Mouse (Mus musculus) MEL (cell line): ENCODE results near the gene Trdmt1. TPM values are rescaled to one million over a fixed set of nuclear protein-coding genes. Genes with fewer than 3 reads are reported as not detected.

Experiments used
- DNase-seq: peaks from one replicate; pipeline ENCODE4 v3.0.0; 2011; ENCODE audit warnings: low read depth, low spot score
- H3K27ac ChIP-seq: 2 replicates; pipeline ENCODE4 v1.5.1; 2012; ENCODE audit warnings: low read depth, mild to moderate bottlenecking, control low read depth, low read length, moderate library complexity; ENCODE audit not compliant: control insufficient read depth
- H3K27me3 ChIP-seq, 2 experiments: fragments of 150-350 bp in 1 of 2; sonication (generic) in 1 of 2; 2 replicates each; pipeline ENCODE4 v1.6.1; 2012; ENCODE audit warnings: low read length in 2 of 2, mild to moderate bottlenecking in 2 of 2, improper control_type of control experiment in 1 of 2, moderate library complexity in 1 of 2; ENCODE audit not compliant: insufficient read depth in 2 of 2, control insufficient read depth in 1 of 2
- H3K36me3 ChIP-seq, 2 experiments: 2 replicates each; pipeline ENCODE4 v1.6.1; 2012 to 2014; ENCODE audit warnings: low read length in 2 of 2, improper control_type of control experiment in 1 of 2, inconsistent platforms in 1 of 2, mild to moderate bottlenecking in 1 of 2; ENCODE audit not compliant: insufficient read depth in 2 of 2, control insufficient read depth in 1 of 2
- H3K4me1 ChIP-seq, 2 experiments: fragments of 150-350 bp in 1 of 2; sonication (generic) in 1 of 2; 2 replicates each; pipeline ENCODE4 v1.6.1; 2012; ENCODE audit warnings: low read length in 2 of 2, improper control_type of control experiment in 1 of 2, mild to moderate bottlenecking in 1 of 2; ENCODE audit not compliant: insufficient read depth in 2 of 2, control insufficient read depth in 1 of 2
- H3K4me3 ChIP-seq, 2 experiments: fragments of 150-350 bp in 1 of 2; sonication (generic) in 1 of 2; 2 replicates each; pipeline ENCODE4 v1.5.1; 2012; ENCODE audit warnings: low read depth in 2 of 2, low read length in 2 of 2, mild to moderate bottlenecking in 2 of 2, moderate library complexity in 2 of 2, control low read depth in 1 of 2, improper control_type of control experiment in 1 of 2; ENCODE audit not compliant: control insufficient read depth in 1 of 2, insufficient read depth in 1 of 2
- H3K79me2 ChIP-seq: 2 replicates; pipeline ENCODE4 v1.6.1; 2012; ENCODE audit warnings: mild to moderate bottlenecking, low read length, moderate library complexity; ENCODE audit not compliant: control insufficient read depth, poor library complexity, insufficient read depth
- H3K9ac ChIP-seq: 2 replicates; pipeline ENCODE4 v1.6.1; 2012; ENCODE audit warnings: low read depth, mild to moderate bottlenecking, control low read depth, low read length, moderate library complexity; ENCODE audit not compliant: control insufficient read depth, poor library complexity, severe bottlenecking
- H3K9me3 ChIP-seq: fragments of 150-350 bp; sonication (generic); replicated peaks from 2 replicates; pipeline ENCODE4 v1.6.1; 2012; ENCODE audit warnings: mild to moderate bottlenecking, low read length, improper control_type of control experiment, moderate library complexity; ENCODE audit not compliant: insufficient read depth
- CTCF ChIP-seq, 3 experiments: IDR thresholded peaks in 2 of 3; conservative IDR thresholded peaks in 1 of 3; 2 replicates each; pipeline ENCODE4 v1.5.1; 2011 to 2012; ENCODE audit warnings: low read length in 3 of 3, low read depth in 2 of 3, mild to moderate bottlenecking in 2 of 3, improper control_type of control experiment in 1 of 3, inconsistent platforms in 1 of 3, mixed read lengths in 1 of 3, moderate library complexity in 1 of 3; ENCODE audit not compliant: control insufficient read depth in 1 of 3, insufficient read depth in 1 of 3, poor library complexity in 1 of 3, severe bottlenecking in 1 of 3
- E2F4 ChIP-seq: IDR thresholded peaks from 2 replicates; pipeline ENCODE4 v1.6.1; 2011; ENCODE audit warnings: low read depth, low read length, improper control_type of control experiment, borderline replicate concordance
- ELF1 ChIP-seq: IDR thresholded peaks from 2 replicates; pipeline ENCODE4 v1.6.1; 2014; ENCODE audit warnings: low read depth, mild to moderate bottlenecking, inconsistent platforms, low read length, improper control_type of control experiment, moderate library complexity
- EP300 ChIP-seq, 2 experiments: IDR thresholded peaks; 2 replicates each; pipeline ENCODE4 v1.6.1; 2011; ENCODE audit warnings: improper control_type of control experiment in 2 of 2, low read length in 2 of 2, low read depth in 1 of 2, mild to moderate bottlenecking in 1 of 2
- GABPA ChIP-seq: IDR thresholded peaks from 2 replicates; pipeline ENCODE4 v1.6.1; 2012; ENCODE audit warnings: low read depth, mild to moderate bottlenecking, inconsistent platforms, low read length, improper control_type of control experiment, moderate library complexity
- GATA1 ChIP-seq: IDR thresholded peaks from 2 replicates; pipeline ENCODE4 v1.6.1; 2011; ENCODE audit warnings: low read depth, low read length, improper control_type of control experiment
- HCFC1 ChIP-seq: IDR thresholded peaks from 2 replicates; pipeline ENCODE4 v1.6.1; 2012; ENCODE audit warnings: low read depth, mild to moderate bottlenecking, inconsistent platforms, low read length, improper control_type of control experiment, moderate library complexity
- MEF2A ChIP-seq: IDR thresholded peaks from 2 replicates; pipeline ENCODE4 v1.6.1; 2014; ENCODE audit warnings: low read depth, mild to moderate bottlenecking, inconsistent platforms, low read length, improper control_type of control experiment; ENCODE audit not compliant: poor library complexity, insufficient replicate concordance, severe bottlenecking; ENCODE audit errors: extremely low read depth
- MYC ChIP-seq: IDR thresholded peaks from 2 replicates; pipeline ENCODE4 v1.6.1; 2011; ENCODE audit warnings: low read depth, mild to moderate bottlenecking, low read length, improper control_type of control experiment, moderate library complexity
- NELFE ChIP-seq: IDR thresholded peaks from 2 replicates; pipeline ENCODE4 v1.6.1; 2011; ENCODE audit warnings: low read depth, low read length, improper control_type of control experiment
- NRF1 ChIP-seq: IDR thresholded peaks from 2 replicates; pipeline ENCODE4 v1.6.1; 2014; ENCODE audit warnings: low read depth, mild to moderate bottlenecking, inconsistent platforms, low read length, improper control_type of control experiment, moderate library complexity; ENCODE audit not compliant: poor library complexity, insufficient read depth, severe bottlenecking
- RAD21 ChIP-seq: IDR thresholded peaks from 2 replicates; pipeline ENCODE4 v1.6.1; 2011; ENCODE audit warnings: mild to moderate bottlenecking, low read depth, low read length, improper control_type of control experiment
- RCOR1 ChIP-seq: IDR thresholded peaks from 2 replicates; pipeline ENCODE4 v1.6.1; 2012; ENCODE audit warnings: low read depth, mild to moderate bottlenecking, inconsistent platforms, low read length, improper control_type of control experiment
- TAL1 ChIP-seq: IDR thresholded peaks from 2 replicates; pipeline ENCODE4 v1.6.1; 2012; ENCODE audit warnings: mild to moderate bottlenecking, inconsistent platforms, low read length, moderate library complexity, mixed read lengths
- UBTF ChIP-seq: IDR thresholded peaks from 2 replicates; pipeline ENCODE4 v1.6.1; 2012; ENCODE audit warnings: low read depth, mild to moderate bottlenecking, inconsistent platforms, low read length, improper control_type of control experiment, moderate library complexity, borderline replicate concordance; ENCODE audit not compliant: insufficient read depth
- USF2 ChIP-seq, 2 experiments: IDR thresholded peaks; 2 replicates each; pipeline ENCODE4 v1.6.1; 2011 to 2012; ENCODE audit warnings: improper control_type of control experiment in 2 of 2, low read length in 2 of 2, borderline replicate concordance in 1 of 2, inconsistent platforms in 1 of 2, low read depth in 1 of 2, mild to moderate bottlenecking in 1 of 2; ENCODE audit not compliant: insufficient read depth in 1 of 2
- ZC3H11A ChIP-seq: IDR thresholded peaks from 2 replicates; pipeline ENCODE4 v1.6.1; 2012; ENCODE audit warnings: low read depth, mild to moderate bottlenecking, inconsistent platforms, low read length, improper control_type of control experiment
- ZKSCAN1 ChIP-seq: IDR thresholded peaks from 2 replicates; pipeline ENCODE4 v1.6.1; 2012; ENCODE audit warnings: low read depth, mild to moderate bottlenecking, inconsistent platforms, low read length, improper control_type of control experiment, moderate library complexity
- ZMIZ1 ChIP-seq: IDR thresholded peaks from 2 replicates; pipeline ENCODE4 v1.6.1; 2012; ENCODE audit warnings: low read depth, mild to moderate bottlenecking, inconsistent platforms, low read length, improper control_type of control experiment, moderate library complexity
- ZNF384 ChIP-seq: IDR thresholded peaks from 2 replicates; pipeline ENCODE4 v1.6.1; 2012; ENCODE audit warnings: low read depth, mild to moderate bottlenecking, inconsistent platforms, low read length, improper control_type of control experiment
- polyA plus RNA-seq, 2 experiments: library from polyadenylated mRNA; stranded (reverse) in 1 of 2; unstranded in 1 of 2; fragments of >175 nt in 1 of 2; fragments of >200 nt in 1 of 2; gene quantifications; 2 replicates each; pipeline versions ENCODE4 v1.2.1 to v1.2.4; 2012; ENCODE audit warnings: low replicate concordance in 2 of 2, low read depth in 1 of 2; ENCODE audit not compliant: insufficient read length in 2 of 2, insufficient read depth in 1 of 2, missing spikeins in 1 of 2
- total RNA-seq: library from RNA; depleted of rRNA; stranded (reverse); fragments of 300-350 nt; gene quantifications from 2 replicates; pipeline ENCODE4 v1.2.3, GENCODE M21; 2012

Trdmt1 gene
- total and polyA plus RNA-seq, 3 experiments = 8.6 to 9.2 TPM; not detected in 1

GRCm38 (mm10) chr2:13572647-13573407 is 28.4 kb upstream of the Trdmt1 start (continued):
- TF ChIP-seq E2F4 (no peak), MYC (no peak), ZC3H11A (no peak), GABPA (no peak), HCFC1 (no peak; the same call in 1 of the 2 replicates), NRF1 (no peak), UBTF (no peak), TAL1 (0 out of 2 replicates have a peak, but pooled peaks have one; percentile 16)

GRCm38 (mm10) chr2:13572101-13572553 is 27.7 kb upstream of the Trdmt1 start:
- H3K9me3 ChIP-seq = no peaks in the 10 kb centered on the region
- H3K79me2 ChIP-seq = no peaks in the 10 kb centered on the region
- H3K9ac ChIP-seq = peak overlapping the region; percentile 45; the same call in 1 of the 2 replicates
- peak overlapping the region in 1 of 2 experiments; percentile 72; a peak in 1 of 4 replicates for H3K4me3 ChIP-seq
- peaks cover 0 to 15% of the 10 kb centered on the region in 2 experiments; a peak in 3 of 4 replicates for H3K36me3 ChIP-seq
- no peaks in the 10 kb centered on the region for H3K27me3 ChIP-seq
- TF ChIP-seq USF2 (IDR thresholded peaks at IDR 0.05; ENCODE audit: borderline replicate concordance in 1 of 2, insufficient read depth in 1 of 2, low read depth in 1 of 2, low read length in 2 of 2) = no peak
- no peak for TF ChIP-seq RCOR1
- TF ChIP-seq CTCF (IDR thresholded peaks at IDR 0.05 in 2 of 3, conservative IDR thresholded peaks at IDR 0.05 in 1 of 3; ENCODE audit: control insufficient read depth in 1 of 3, insufficient read depth in 1 of 3, low read depth in 2 of 3, low read length in 3 of 3, poor library complexity in 1 of 3, severe bottlenecking in 1 of 3) = no peak
- no peak for TF ChIP-seq RAD21
- no peak for TF ChIP-seq GATA1
- no peak for TF ChIP-seq MEF2A
- no peak for TF ChIP-seq NELFE
- TF ChIP-seq ELF1 = no peak
- no peak for TF ChIP-seq GABPA
- no peak for TF ChIP-seq ZNF384
- TF ChIP-seq ZKSCAN1 = no peak
- TF ChIP-seq HCFC1 = no peak
- no peak for TF ChIP-seq EP300 (IDR thresholded peaks at IDR 0.05; ENCODE audit: low read depth in 1 of 2, low read length in 2 of 2)
- no peak for TF ChIP-seq ZMIZ1
- TF ChIP-seq, all 39 proteins: peak for 0
- DNase-seq = no peak
- H3K27ac ChIP-seq = peak overlapping the region; percentile 93
- H3K4me1 ChIP-seq = peaks cover 0 to 16% of the 10 kb centered on the region in 2 experiments; a peak in 3 of 4 replicates
